Mouse (Mus musculus) thymus, postnatal 4 days (tissue): ENCODE data around the gene Gsn.

Experiments used
- DNase-seq: peaks from one replicate; pipeline ENCODE4 v3.0.0; 2021

Gsn gene

GRCm38 (mm10) chr2:35283997-35284396 is 27.8 kb downstream of the Gsn start:
- DNase-seq: no peak

- no peak for DNase-seq
Measured at GRCm38 (mm10) chr2:35285209-35285608, 29.0 kb downstream of the Gsn start.

GRCm38 (mm10) chr2:35287017-35287620 is 30.9 kb downstream of the Gsn start:
- DNase-seq: no peak

GRCm38 (mm10) chr2:35288758-35289635 is 32.8 kb downstream of the Gsn start:
- peak; percentile 91 for DNase-seq

- DNase-seq: peak; percentile 77
Measured at GRCm38 (mm10) chr2:35291856-35292255, 35.7 kb downstream of the Gsn start.

- no peak for DNase-seq
Measured at GRCm38 (mm10) chr2:35292700-35293099, 36.5 kb downstream of the Gsn start.

GRCm38 (mm10) chr2:35293291-35293690 is 37.1 kb downstream of the Gsn start:
- DNase-seq: no peak

GRCm38 (mm10) chr2:35297703-35298332 is 41.6 kb downstream of the Gsn start:
- peak; percentile 84 for DNase-seq

- DNase-seq: no peak
Measured at GRCm38 (mm10) chr2:35299437-35299836, 43.3 kb downstream of the Gsn start.

- no peak for DNase-seq
Measured at GRCm38 (mm10) chr2:35302049-35302885, 46.1 kb downstream of the Gsn start.

GRCm38 (mm10) chr2:35308166-35308565 is 52.0 kb downstream of the Gsn start:
- DNase-seq: no peak

- no peak for DNase-seq
Measured at GRCm38 (mm10) chr2:35309906-35310493, 53.8 kb downstream of the Gsn start.

- no peak for DNase-seq
Measured at GRCm38 (mm10) chr2:35314300-35314699, 58.1 kb downstream of the Gsn start.

GRCm38 (mm10) chr2:35317604-35318003 is 61.4 kb downstream of the Gsn start:
- no peak for DNase-seq

GRCm38 (mm10) chr2:35318405-35318804 is 62.2 kb downstream of the Gsn start:
- DNase-seq: no peak

- DNase-seq: no peak
Measured at GRCm38 (mm10) chr2:35320399-35320798, 64.2 kb downstream of the Gsn start.

GRCm38 (mm10) chr2:35322404-35323164 is 66.4 kb downstream of the Gsn start:
- no peak for DNase-seq

GRCm38 (mm10) chr2:35325930-35326329 is 69.8 kb downstream of the Gsn start:
- no peak for DNase-seq

GRCm38 (mm10) chr2:35326931-35327330 is 70.8 kb downstream of the Gsn start:
- no peak for DNase-seq

GRCm38 (mm10) chr2:35327583-35327982 is 71.4 kb downstream of the Gsn start:
- no peak for DNase-seq

- no peak for DNase-seq
Measured at GRCm38 (mm10) chr2:35328064-35328792, 72.0 kb downstream of the Gsn start.
